Mouse (Mus musculus) megakaryocyte, adult 5-6 weeks (primary cell): ENCODE measurements around the gene Gm21992. TPM values are rescaled to one million over a fixed set of nuclear protein-coding genes. Genes with fewer than 3 reads are reported as not detected.

Experiments
- ATAC-seq: 2 replicates; pipeline ENCODE4 v1.8.0; 2016; ENCODE audit warnings: mild to moderate bottlenecking, inconsistent platforms; ENCODE audit not compliant: poor library complexity, severe bottlenecking
- total RNA-seq, 2 experiments: library from RNA; stranded (forward) in 1 of 2; stranded (reverse) in 1 of 2; fragments of 153-499, 151-499 nt in 1 of 2; fragments of 221-1000, 200-1000 nt in 1 of 2; gene quantifications; 2 replicates each; pipeline versions ENCODE4 v1.2.3 to v1.2.4; 2015 to 2017

The Gm21992 gene
- 13.2 and 22.5 TPM in 2 replicates for total RNA-seq (2015)
- 34.1 and 52.3 TPM in 2 replicates for total RNA-seq (2017)

DNA sequence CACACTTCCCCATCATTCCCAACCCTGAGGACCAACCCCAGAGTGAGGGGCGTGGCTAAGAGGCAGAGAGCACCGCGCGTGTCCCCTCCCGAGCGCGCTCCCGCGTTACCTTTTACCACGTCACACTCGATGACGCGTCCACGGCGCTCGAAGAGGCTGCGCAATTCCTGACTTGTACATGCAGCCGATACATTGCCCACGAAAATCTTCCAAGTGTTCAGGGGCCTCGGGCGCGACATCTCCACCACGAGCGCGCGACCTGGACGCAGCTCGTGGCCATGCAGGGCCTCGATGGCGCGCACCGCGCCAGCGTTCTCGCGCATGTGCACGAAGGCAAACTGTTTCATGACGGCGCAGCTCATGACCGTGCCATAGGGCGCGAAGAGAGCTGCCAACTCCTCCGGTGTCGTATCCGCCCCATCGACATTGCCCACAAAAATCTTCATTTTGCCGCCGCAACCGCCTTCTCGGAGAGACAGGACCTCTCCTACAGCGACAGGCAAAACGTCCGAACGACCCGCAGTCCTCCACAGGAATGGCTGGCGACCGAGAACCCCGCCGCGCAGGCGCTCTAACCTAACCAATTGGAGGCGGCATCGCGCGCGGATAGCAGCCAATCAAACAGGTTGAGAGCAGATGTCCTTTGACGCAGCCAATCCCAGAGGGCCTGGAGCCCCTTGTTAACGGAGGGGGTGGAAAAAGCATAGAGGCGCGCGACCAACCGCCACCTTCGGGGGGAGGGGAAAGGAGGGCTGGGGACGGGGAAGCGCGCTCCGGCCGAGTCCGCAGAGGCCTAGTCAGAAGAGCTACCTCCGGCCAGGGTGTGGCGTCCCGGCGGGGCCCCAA is at the start of gene Gm21992, which contains the start of gene Rbm14:
Gm21992 (minus strand) TSS at position 550 of the 846 bp plus-strand sequence.
Rbm14 (minus strand) TSS at position 572 of the 846 bp plus-strand sequence.
- peak; percentile 95 for ATAC-seq

DNA sequence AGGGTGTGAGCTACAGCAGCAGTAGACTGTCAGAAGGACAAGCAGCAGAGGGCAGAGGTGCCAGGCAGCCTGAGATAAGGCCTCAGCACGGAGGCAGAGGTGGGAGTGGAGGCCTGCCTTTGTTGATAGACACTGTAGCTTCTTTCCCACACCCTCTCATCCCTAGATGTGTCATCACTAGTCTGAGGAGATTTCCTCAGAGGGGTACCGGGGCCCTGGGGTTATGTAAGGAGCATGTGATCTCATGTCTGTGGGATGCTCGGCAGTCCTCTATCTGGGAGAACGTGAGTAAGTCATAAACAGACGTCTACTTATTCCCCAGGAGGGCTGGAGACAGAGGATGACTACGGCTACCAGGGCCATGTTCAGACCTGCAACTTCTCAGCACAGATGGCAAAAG is 47.7 kb upstream of the Gm21992 start:
- ATAC-seq, result 0 out of 2 replicates have a peak, but pooled peaks have one; percentile 33

DNA sequence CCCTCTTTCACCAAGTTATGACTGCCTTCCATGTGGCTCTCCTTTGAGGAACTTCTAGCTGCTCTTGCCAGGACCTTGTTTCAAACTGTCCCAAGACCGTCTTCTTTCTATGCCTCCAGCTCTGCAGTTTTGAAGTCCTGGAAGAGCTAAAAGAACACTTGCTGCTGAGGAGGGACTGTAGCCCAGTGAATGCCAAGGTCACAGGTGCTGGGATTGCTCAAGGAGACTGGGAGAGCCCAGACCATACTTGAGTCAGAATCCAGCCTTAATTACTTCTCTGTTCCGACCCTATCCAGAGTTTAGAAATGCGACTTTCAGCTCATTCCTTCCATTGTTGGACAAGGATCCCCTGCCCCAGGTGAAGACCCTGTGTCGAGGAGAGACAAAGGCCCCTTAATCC is 44.5 kb upstream of the Gm21992 start:
- ATAC-seq, result no peak

DNA sequence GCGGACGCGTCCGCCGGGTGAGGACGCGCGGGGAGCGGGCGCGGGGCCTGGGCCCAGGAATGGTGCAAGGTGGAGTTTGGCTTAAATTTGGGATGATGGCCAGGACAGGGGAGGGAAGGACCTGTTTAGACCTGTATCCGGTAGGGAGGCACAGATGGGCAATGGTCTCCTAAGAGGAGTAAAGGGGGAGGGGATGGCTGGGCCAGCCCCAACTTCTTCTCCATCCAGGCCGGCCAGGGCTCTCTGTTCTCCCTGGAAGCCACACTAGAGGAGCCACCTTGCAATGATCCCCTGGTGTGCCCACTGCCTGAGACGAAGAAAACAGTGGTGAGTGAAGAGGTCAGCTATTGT is 44.0 kb upstream of the Gm21992 start:
- no peak for ATAC-seq

DNA sequence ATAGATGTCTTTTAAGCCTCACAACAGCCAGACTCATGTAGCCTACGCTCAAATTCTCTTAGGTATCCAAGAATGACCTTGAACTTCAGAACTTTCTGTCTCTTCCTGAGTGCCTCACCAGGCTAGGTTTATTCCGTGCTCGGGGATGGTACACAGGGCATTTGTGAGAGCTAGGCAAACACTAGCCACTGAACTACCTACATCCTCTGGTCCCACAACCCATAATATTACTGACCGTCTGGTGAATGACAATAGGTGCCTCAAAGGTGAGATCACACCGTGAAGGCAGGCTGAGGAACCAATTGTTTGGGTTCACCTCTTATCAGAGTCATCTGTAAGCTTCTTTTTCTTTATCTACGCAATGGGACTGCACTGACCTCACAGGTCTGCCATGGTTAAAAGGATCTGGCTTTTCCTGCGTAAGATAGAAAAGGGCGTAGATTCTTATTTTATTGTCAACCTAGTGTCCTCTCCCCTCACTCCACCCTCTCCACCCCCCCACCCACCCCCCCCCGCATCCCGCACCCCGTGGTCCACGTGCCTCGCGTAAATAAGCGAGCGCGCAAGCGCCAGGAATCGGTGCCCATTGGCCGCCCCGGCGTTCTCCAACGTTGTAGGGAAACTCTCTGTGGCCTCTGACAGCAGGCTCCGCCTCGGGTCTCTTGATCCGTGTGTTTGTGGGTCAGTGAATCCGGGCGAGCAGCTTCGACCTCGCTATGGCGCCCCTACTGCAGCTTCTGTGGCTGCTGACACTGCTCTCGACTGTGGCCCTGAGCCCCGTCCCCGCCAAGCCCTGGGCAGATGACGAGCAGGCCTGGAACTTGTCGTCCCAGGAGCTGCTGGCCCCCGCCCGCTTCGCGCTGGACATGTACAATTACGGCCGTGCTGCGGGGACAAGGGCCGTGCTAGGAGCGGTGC is 43.4 kb upstream of the Gm21992 start, which contains the start of gene Ctsf:
Ctsf (plus strand) TSS at position 579 of the 918 bp plus-strand sequence.
- no peak for ATAC-seq

DNA sequence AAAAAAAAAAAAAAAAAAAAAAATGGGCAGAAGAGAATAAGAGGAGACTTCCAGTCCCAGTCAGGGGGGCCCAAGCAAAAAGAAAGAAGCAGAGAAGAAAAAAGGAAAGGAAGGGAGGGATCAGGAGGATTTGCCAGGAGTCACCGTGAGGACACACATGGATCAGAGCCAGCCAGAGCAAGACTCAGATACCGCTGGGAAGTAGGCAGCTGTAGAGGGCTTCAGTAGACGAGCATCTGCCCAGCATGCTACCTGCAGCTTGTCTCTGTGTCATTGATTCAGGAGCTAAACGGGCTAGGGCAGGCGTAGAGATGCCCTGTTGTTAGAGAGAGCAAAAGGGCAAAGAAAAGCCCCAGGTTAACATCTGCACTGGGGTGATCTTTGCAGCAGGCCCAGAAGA is 38.9 kb upstream of the Gm21992 start:
- no peak for ATAC-seq

DNA sequence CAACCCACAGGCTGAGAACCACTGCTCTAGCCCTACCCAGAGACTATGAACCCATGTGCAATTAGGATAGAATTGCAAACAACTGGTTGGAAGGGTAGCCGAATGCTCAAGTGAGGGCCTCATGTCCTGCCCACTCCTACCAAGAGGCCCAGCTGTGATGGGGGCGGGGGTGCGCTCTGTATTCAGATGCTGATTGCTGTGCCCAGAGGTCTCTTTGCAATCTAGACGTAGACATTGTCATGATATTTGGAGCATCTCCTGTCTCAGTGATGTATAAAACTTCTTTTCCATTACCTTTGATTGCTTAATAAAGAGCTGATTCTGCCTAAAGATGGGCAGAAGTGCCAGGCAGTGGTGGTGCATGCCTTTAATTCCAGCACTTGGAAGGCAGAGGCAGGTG is 38.4 kb upstream of the Gm21992 start:
- no peak for ATAC-seq

DNA sequence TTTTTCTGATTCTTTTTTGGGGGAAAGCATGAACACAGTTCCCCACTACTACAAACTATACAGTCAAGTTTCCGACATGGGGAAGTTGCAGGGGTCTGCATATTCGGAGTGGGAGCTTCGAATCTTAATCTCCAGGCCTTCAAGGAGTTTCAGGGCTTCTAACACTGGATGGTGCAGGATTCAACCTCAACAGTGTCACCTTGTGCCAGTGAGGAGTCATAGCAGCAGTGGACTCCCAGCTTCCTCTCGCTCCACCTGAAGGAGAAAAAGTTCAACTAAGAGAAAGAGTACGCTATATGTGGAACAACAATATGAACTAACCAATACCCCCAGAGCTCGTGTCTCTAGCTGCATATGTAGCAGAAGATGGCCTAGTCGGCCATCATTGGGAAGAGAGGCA is 36.1 kb upstream of the Gm21992 start:
- ATAC-seq, result no peak

DNA sequence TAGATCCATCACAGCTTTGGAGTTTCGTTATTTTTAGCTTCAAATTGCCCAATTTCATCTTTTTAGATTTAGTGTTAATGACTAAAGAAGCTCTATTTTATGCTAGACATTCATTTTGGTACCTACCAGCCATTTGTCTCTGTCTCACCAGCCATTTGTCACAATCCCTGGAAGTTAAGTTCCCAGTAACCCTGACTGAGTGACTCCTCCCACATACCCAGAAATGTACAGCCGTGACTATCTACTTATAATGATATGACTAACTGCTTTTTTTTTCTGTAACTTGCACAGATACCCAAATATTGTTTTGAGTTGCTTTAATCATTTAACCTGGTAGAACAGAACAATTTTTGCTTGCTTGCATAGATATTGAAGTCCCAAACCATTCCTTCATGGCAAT is 34.4 kb upstream of the Gm21992 start:
- ATAC-seq, result no peak

DNA sequence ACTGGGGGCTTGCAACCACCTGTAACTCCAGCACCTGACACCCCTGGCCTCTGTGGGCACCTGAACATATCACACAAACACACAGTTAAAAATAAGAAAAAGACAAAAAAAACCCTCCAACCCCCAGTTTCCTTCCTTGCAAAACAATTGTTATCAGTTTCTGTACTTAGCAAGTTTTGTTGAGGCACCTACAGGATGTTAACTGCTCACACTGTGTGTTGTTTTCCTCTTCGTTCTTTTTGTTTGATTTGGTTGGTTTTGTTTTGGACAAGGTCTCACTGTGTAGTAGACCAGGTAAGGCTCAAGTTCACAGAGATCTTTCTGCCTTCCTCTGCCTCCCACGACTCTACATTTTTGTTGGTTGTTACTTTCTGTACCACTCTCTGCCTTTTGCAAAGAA is 31.2 kb upstream of the Gm21992 start:
- ATAC-seq, result no peak

DNA sequence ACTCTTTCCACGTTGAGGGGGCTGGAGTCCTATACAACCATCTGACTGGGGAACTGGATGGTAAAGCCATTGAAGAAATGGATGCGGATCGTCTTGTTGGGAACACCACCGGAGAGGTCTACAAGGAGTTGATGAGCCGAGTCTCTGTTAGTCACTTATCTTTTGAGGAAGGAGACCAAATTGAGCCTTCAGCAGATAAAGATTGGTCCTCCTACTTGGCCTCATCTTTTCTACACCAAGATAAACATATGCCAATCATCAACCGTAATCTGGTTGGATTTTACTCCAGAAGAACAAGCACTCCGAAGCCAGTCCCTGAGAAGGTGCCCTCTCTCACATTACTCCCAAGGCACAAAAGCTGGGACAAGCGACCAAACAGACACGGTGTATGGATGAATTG is 29.4 kb upstream of the Gm21992 start:
- ATAC-seq, result no peak

DNA sequence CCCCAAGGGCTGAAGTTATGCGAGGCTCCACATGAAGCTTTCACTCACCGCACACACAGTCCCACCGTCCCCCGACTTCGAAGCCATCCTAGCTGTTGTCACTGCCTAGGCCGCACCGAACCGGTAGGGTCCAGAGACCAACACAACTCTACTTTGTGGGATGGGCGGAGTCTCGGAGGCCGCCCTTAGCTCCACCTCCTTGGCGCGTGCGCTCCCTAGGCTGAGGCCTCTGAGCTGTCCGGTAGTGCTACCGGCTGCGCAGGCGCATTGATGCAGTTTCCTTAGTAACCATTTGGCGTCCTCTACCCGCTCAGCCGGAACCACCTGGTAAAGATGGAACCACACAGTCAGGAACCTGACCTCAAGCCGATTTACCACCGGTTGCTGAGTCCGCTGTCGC is 27.7 kb upstream of the Gm21992 start, which contains the start of the genes Ccs and Ccdc87:
Ccs (minus strand) TSS at position 184 of the 400 bp plus-strand sequence.
Ccdc87 (plus strand) TSS at position 218 of the 400 bp plus-strand sequence.
- peak; percentile 97 for ATAC-seq

DNA sequence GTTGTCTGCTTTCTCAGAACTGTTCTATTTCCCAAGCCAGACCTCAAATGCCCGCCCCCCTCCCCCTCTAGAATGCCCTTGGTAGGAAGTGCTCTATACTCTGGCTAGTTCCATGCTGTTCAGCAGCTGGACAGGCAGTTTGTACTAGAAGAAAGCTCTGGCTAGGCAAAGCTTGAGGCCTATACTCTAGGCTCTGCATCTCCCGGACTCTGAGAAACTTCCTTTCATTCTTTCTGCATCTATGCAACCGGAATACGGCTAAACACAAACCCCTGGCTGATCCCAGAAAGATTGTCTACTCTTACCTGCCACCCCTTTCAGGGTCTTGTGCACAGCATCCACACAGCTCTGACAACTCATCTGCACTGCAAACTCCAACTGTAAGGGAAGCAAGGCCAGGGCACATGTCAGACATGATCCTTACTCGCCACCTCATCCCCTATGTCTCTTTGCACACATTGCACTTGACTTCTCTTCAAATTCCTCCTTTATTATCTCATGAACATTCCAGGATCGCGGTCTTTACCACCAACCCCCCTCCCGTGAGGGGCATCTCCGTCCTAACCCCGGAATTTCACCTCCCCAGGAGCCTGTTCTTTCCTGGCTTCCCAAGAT is 27.2 kb upstream of the Gm21992 start:
- ATAC-seq, result no peak

DNA sequence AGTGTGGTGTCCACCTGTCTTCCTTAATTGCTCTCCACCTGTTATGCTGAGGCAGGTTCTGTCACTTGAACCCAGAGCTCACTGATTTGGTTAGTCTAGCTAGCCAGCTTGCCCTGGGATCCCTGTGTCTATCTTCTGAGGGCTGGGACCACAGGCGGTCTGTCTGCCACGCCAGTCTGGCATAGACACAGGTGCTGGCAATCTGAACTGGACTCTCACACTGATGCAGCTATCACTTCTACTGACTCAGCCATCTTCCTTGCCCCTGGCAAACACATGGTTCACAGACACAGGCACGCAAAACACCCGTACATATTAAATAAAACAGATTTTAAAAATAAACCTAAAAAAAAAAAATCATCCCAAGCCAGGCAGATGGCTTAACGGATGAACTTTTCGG is 25.6 kb upstream of the Gm21992 start:
- no peak for ATAC-seq

DNA sequence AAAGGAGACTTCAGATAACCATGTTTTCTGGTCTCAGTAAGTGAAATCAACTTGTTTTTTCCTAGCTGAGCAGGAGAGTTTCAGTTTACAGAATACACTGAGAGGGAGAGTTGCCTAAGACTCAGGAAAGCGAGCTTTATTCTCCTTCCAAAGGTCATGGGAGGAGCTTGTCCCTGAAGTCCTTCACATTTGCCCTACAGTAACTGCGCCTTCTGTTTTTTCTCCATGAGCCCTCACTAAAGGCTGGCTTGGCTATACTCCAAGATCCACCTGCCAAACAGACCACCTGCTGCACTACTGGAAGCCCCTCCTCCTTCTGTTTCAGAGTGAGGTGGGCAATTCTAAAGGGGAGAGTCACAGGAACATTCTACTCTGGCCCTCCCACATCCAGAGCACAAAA is 24.7 kb upstream of the Gm21992 start:
- no peak for ATAC-seq

DNA sequence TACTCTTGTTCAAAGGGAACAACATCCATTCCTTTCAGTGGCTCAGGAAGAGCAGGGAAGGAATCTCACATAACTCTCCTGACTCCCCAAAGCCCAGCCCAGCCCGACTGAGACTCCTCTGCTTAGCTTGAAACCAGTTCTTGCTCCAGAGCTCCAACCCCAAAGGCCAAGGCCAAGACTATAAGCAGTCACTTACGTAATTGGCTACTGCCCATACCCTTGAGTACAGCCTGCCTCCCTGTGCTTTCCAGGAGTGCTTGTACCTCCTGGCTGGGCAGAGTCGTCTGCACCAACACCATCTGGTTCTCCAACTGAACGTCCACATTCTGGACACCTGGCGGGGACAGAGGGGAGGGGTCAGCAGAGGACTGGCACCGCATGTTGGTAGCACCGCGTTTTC is 22.6 kb upstream of the Gm21992 start:
- no peak for ATAC-seq

DNA sequence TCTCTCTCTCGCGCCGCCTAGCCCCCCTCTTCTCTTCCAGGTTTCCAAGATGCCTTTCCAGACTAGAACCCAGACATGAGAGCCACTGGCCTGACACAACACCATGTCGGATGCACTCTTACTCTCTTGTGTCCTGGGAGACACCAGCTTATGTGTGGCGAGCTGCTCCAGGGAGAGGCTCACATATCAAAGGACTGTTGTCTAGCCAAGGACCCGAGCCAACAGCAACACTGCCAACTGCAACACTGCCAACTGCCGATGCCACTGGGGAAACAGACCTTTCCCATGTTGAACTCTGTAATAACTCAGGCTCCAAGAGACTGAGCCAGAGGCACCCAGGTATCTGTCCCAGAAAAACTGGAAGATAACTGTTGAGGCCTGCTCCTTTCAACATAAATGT is 17.7 kb upstream of the Gm21992 start:
- ATAC-seq, result no peak

DNA sequence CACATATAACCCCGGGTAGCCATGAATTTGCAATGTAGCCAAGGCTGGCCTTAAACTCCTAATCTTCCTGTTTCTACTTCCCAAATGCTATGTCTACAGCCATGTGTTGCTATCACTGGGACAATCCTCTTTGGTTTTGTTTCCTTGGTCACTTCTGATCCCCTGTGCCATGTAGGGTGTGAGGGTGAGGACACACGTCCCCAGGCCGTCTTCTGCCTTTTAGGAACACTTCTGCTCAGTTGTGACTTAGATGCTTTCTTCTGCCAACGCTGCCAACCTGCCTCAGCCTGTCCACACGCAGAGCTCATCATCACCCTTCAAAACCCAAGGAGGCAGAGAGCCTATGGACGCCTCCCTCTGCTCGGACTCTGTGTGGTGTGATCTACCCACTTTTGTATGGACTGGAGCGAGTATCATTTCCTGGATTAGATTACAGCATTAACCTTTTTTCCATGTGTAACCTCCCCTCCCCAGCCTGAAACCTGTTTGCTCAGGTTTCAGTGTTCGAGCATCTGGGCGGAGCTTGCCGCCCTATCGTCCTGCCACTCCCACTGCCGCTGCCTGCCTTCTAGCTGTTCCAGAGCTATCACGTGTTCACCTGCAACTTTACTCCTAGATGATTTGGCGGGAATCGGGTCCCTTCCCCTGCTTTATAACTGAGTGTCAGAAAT is 17.2 kb upstream of the Gm21992 start:
- no peak for ATAC-seq

DNA sequence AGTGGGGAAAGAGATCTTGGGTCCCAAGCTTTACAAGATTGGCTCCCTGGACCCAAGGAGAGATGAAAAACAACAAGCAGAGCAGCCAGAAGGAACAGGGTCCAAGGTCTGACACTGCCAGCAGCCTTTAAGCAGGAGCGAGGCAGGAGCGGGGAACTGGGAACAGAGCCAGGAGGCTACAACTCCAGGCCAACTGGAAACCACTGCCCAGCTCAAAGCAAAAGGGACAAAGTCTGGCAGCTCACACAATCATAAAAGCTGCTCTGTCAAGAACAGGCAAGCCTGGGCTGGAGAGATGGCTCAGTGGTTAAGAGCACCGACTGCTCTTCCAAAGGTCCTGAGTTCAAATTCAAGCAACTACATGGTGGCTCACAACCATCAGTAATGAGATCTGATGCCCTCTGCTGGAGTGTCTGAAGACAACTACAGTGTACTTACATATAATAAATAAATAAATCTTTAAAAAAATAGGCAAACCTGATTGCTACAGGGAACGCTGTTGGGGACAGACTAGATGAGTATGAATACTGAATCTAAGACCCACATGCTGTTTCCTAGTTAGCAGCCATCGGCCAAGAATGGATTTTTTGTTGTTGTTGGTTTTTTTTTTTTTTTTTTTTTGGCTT is 9.4 kb upstream of the Gm21992 start:
- no peak for ATAC-seq
